Mouse (Mus musculus): ENCODE measurements around the gene Ubald2.
"Not testable (repeated sequence)": the region's sequence is repeated elsewhere in the genome, so short reads cannot be mapped to it uniquely, and the experiment has no call there.

Ubald2 gene

GRCm38 (mm10) chr11:116433356-116434286 lies at the start of gene Ubald2:
Gene Ubald2 (plus strand): TSS chr11:116434094.
- peak; percentile 97 to 99 for DNase-seq (ENCODE audit: low spot score in 2 of 2)

- DNase-seq (ENCODE audit: low spot score in 2 of 2): no peak
Measured at GRCm38 (mm10) chr11:116384171-116384570, 49.7 kb upstream of the Ubald2 start.

- DNase-seq (ENCODE audit: low spot score in 2 of 2): no peak
Measured at GRCm38 (mm10) chr11:116385999-116386398, 47.9 kb upstream of the Ubald2 start.

- no peak for DNase-seq (ENCODE audit: low spot score in 2 of 2)
Measured at GRCm38 (mm10) chr11:116387086-116388071, 46.5 kb upstream of the Ubald2 start.

- DNase-seq (ENCODE audit: low spot score in 2 of 2): peak; percentile 24 to 58
Measured at GRCm38 (mm10) chr11:116388841-116389480, 44.9 kb upstream of the Ubald2 start.

GRCm38 (mm10) chr11:116394769-116395168 lies 39.1 kb upstream of the Ubald2 start:
- DNase-seq (ENCODE audit: low spot score in 2 of 2): no peak

- DNase-seq (ENCODE audit: low spot score in 2 of 2): no peak
Measured at GRCm38 (mm10) chr11:116396276-116396933, 37.5 kb upstream of the Ubald2 start.

- no peak for DNase-seq (ENCODE audit: low spot score in 2 of 2)
Measured at GRCm38 (mm10) chr11:116396934-116397330, 37.0 kb upstream of the Ubald2 start.

GRCm38 (mm10) chr11:116397517-116398347 lies 36.2 kb upstream of the Ubald2 start:
- no peak for DNase-seq (ENCODE audit: low spot score in 2 of 2)

- no peak for DNase-seq (ENCODE audit: low spot score in 2 of 2)
Measured at GRCm38 (mm10) chr11:116398348-116398677, 35.6 kb upstream of the Ubald2 start.

- DNase-seq (ENCODE audit: low spot score in 2 of 2): no peak
Measured at GRCm38 (mm10) chr11:116400560-116400959, 33.3 kb upstream of the Ubald2 start.

GRCm38 (mm10) chr11:116405601-116406000 lies 28.3 kb upstream of the Ubald2 start:
- DNase-seq (ENCODE audit: low spot score in 2 of 2): no peak

- DNase-seq (ENCODE audit: low spot score in 2 of 2): no peak
Measured at GRCm38 (mm10) chr11:116406231-116406728, 27.6 kb upstream of the Ubald2 start.

GRCm38 (mm10) chr11:116409008-116409407 lies 24.9 kb upstream of the Ubald2 start:
- DNase-seq (ENCODE audit: low spot score in 2 of 2): no peak

- DNase-seq (ENCODE audit: low spot score in 2 of 2): not testable (repeated sequence)
Measured at GRCm38 (mm10) chr11:116410415-116410814, 23.5 kb upstream of the Ubald2 start.

GRCm38 (mm10) chr11:116411582-116411981 lies 22.3 kb upstream of the Ubald2 start:
- no peak for DNase-seq (ENCODE audit: low spot score in 2 of 2)

- DNase-seq (ENCODE audit: low spot score in 2 of 2): peak; percentile 56
Measured at GRCm38 (mm10) chr11:116412028-116412827, 21.7 kb upstream of the Ubald2 start.

- DNase-seq (ENCODE audit: low spot score in 2 of 2): peak; percentile 82 to 83
Measured at GRCm38 (mm10) chr11:116412904-116413630, 20.8 kb upstream of the Ubald2 start, which contains the start of gene Rnf157. Gene Rnf157 (minus strand): TSS chr11:116413032.
